Mouse (Mus musculus) olfactory bulb, adult 2 months (tissue): ENCODE data around the gene Plcb4. TPM values are rescaled to one million over a fixed set of nuclear protein-coding genes. Genes with fewer than 3 reads are reported as not detected.
"Not testable (repeated sequence)": the region's sequence is repeated elsewhere in the genome, so short reads cannot be mapped to it uniquely, and the experiment has no call there.

Experiments used
- H3K27ac ChIP-seq: fragments of 200-500 bp; 2 replicates; pipeline ENCODE4 v1.5.1; 2012; ENCODE audit warnings: low read depth, low read length; ENCODE audit not compliant: insufficient read depth
- H3K4me1 ChIP-seq: fragments of 200-500 bp; 2 replicates; pipeline ENCODE4 v1.6.1; 2012; ENCODE audit warnings: low read length; ENCODE audit not compliant: control insufficient read depth, insufficient read depth
- H3K4me3 ChIP-seq: fragments of 200-500 bp; 2 replicates; pipeline ENCODE4 v1.5.1; 2012; ENCODE audit warnings: mild to moderate bottlenecking, low read depth, low read length, moderate library complexity; ENCODE audit not compliant: insufficient read depth
- CTCF ChIP-seq: fragments of 200-500 bp; IDR thresholded peaks from 2 replicates; pipeline ENCODE4 v1.5.1; 2012; ENCODE audit warnings: low read depth, mild to moderate bottlenecking, low read length, moderate library complexity; ENCODE audit not compliant: insufficient read depth
- POLR2A ChIP-seq: fragments of 200-500 bp; IDR thresholded peaks from 2 replicates; pipeline ENCODE4 v1.6.1; 2012; ENCODE audit warnings: mild to moderate bottlenecking, low read depth, low read length, moderate library complexity; ENCODE audit not compliant: insufficient read depth
- WGBS: fragments of 180-500 bp; shearing (Covaris S2); methylation state at CpG from one replicate; pipeline ENCODE4 v1.1.7; 2018; 5-methylcytosine and 5-hydroxymethylcytosine counted together
- polyA plus RNA-seq: library from polyadenylated mRNA; stranded (reverse); fragments of >200 nt; gene quantifications from 2 replicates; pipeline ENCODE4 v1.2.4, GENCODE M21; 2012; ENCODE audit warnings: low replicate concordance; ENCODE audit not compliant: missing spikeins, insufficient read depth, insufficient read length

Gene Plcb4
- polyA plus RNA-seq, 1 experiment = not detected

DNA sequence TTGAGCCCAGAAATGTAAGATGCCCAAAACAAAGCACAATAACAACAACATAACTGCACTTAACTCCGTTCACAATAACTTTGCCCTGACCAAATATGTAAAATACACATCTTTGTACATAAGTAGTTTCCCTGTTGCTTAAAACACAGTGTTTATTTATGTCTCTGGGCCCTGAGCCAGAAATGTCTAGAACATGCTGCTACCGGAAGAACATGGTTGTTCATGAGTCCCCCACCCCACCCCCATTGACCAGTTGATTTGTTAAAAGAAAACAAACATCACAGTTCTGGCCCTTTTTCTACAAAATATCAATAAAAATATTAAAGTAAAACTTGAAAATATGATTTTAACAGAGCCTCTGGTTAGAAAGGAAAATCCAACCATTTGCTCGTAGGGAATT lies 49.6 kb downstream of the Plcb4 start:
- H3K4me3 ChIP-seq = no peak overlapping the region
- WGBS = 66% methylated on average over 3 of the region's 3 CpGs
- no peak overlapping the region for H3K27ac ChIP-seq
- TF ChIP-seq POLR2A = no peak
- no peak for TF ChIP-seq CTCF
- peaks cover 13% of the 10 kb centered on the region for H3K4me1 ChIP-seq

DNA sequence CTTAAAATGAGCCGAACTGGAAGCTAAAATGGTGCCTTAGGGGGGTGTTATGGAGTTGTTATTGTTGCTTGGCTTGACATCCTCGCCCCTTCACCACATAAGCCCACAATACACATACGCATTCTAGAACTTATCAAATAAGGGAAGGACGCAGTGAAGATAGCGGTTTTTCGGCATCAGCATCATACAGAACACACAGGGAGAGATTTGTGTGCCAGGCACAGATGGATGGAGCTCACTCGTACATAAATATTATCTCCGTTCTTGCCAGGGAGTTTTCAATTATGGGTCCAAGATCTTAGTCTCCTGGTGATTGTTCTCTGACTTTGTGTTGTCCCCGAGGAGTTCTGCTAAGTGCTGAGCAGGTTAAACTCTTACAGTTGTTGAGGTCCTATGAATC lies 50.0 kb downstream of the Plcb4 start:
- H3K27ac ChIP-seq = no peak overlapping the region
- TF ChIP-seq CTCF (no peak), POLR2A (no peak)
- WGBS = 77% methylated on average over 9 of the region's 9 CpGs
- no peak overlapping the region for H3K4me3 ChIP-seq
- peaks cover 13% of the 10 kb centered on the region for H3K4me1 ChIP-seq

GRCm38 (mm10) chr2:135709736-135710135 lies 50.9 kb downstream of the Plcb4 start:
- peaks cover 13% of the 10 kb centered on the region for H3K4me1 ChIP-seq
- not testable (repeated sequence) for H3K4me3 ChIP-seq, H3K27ac ChIP-seq

DNA sequence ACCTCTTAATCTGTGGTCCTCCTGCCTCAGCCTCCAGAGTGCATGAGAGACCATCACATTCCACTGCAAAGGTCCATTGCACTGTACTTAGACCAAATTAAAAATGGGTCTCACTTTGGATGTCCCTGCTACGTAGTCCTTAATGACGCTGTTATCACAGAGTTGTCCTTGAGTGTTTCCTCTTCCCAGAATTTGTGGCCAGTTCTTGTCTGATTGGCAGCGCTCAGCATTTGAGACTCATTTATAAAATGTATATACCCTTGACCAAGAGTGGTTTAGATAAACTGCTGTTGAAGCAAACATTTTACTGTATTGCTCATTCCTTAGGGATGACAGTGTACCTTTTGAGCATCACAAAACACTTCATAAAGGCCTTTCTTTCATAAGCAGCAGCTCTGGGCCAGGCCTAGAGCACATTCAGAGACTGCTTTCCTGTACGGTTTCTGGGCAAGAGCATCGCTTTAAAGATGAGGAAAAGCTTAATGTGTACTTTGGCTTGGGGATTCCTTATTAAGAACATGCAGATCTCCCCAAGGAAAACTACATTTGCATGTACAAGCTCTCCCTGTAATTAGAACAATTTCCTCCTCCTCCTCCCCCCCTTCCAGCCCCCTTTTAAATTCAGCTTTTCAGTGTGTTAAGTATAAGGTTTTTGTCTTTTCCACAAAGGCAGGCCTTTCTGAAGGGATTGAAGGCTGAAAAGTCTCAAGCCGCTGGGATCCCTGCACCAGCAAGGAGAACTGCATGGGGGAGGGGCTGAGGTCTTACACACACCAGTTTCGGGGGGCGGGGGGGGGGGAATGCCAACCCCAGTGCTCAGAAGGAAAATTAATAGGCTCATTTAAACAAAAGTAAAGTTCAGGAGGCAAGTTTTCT lies 52.5 kb downstream of the Plcb4 start:
- H3K27ac ChIP-seq = peak overlapping the region; percentile 82

DNA sequence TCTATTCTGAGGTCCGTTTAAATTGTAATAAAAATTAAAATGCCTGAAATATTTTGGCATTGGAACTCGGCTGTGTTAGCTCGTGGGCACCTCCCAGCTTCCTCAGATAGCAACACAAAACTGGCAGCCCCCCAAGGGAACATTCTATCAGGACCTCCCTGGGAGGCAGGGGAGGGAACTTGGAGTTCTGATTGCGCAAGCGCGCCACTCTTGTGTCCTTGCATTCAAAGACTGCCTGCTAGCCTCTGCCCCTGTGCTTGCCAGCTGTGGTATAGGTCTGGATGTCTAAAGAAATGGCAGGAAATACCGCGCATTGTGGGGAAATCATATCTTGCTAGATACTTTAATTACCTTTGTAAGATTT lies 53.1 kb downstream of the Plcb4 start:
- TF ChIP-seq CTCF (no peak), POLR2A (no peak)
- peak overlapping the region; percentile 24 for H3K4me3 ChIP-seq
- peak overlapping the region; percentile 73 for H3K27ac ChIP-seq
- peaks cover 13% of the 10 kb centered on the region for H3K4me1 ChIP-seq
- WGBS = 9% methylated on average over 8 of the region's 8 CpGs

More for the DNA sequence above, 52.5 kb downstream of the Plcb4 start:
- WGBS = 19% methylated on average over 8 of the region's 8 CpGs
- TF ChIP-seq CTCF (no peak), POLR2A (no peak)
- Histone ChIP-seq H3K4me3 (no peak overlapping the region), H3K4me1 (peaks cover 13% of the 10 kb centered on the region)

- no peak for TF ChIP-seq CTCF
- TF ChIP-seq POLR2A = no peak
- WGBS = 12% methylated on average over 5 of the region's 5 CpGs
- H3K4me3 ChIP-seq = no peak overlapping the region
Measured at GRCm38 (mm10) chr2:135712331-135712730, 53.5 kb downstream of the Plcb4 start.

GRCm38 (mm10) chr2:135712921-135713320 lies 54.1 kb downstream of the Plcb4 start:
- TF ChIP-seq CTCF (no peak), POLR2A (no peak)
- 61% methylated on average over 6 of the region's 6 CpGs for WGBS
- peak overlapping the region; percentile 72; the same call in 1 of the 2 replicates for H3K27ac ChIP-seq
- H3K4me1 ChIP-seq = peaks cover 22% of the 10 kb centered on the region
- H3K4me3 ChIP-seq = no peak overlapping the region

More at GRCm38 (mm10) chr2:135712331-135712730, 53.5 kb downstream of the Plcb4 start:
- H3K4me1 ChIP-seq = peaks cover 16% of the 10 kb centered on the region
- H3K27ac ChIP-seq = peak overlapping the region; percentile 72

- no peak overlapping the region for H3K4me3 ChIP-seq
- H3K27ac ChIP-seq = no peak overlapping the region
- 92% methylated on average over 4 of the region's 4 CpGs for WGBS
- peaks cover 22% of the 10 kb centered on the region for H3K4me1 ChIP-seq
- TF ChIP-seq POLR2A (no peak), CTCF (no peak)
Measured at GRCm38 (mm10) chr2:135716180-135716579, 57.4 kb downstream of the Plcb4 start.

DNA sequence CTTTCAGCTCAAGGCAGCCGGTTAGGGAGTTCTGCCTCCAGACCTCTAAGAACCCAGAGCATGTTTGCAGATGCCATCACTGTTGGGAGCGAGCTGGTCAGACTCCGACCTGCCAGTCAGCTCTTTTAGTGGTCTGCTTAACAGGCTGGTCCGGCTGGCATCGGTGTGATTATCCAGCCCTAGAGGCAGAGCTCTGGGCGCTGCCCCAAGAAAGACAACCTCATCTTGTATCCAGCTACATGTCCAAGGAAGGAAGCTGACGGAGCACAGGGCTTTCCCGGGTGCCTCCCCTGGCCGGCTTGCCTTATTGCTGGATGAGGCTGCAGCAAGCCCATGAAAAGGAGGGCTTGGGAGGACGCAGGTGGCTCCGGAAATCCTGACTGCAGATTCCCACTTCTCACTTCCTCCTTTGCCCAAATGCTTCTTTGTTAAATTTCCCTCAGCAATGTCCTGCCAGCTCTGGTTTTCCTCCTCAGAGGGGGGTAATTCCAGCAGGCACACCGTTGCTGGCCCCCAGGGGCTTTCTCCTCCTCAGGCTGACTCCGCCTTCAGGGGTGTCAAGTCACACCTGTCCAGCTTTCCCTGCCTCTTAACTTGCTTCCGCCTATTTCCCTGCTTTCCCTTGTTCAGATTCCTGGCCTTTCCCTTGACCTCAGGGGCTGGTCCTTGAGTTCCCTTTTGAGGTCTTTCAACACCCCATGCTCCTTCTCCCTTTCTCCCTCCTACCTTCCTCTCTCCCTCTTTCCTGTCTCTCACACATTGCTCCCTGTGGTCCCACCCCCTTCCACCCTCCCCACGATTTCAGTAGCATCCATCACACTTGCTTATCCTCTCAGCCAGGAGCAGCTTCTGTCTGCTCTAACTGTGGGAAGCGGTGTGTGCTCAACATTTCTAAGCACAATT lies 58.7 kb downstream of the Plcb4 start:
- H3K27ac ChIP-seq = no peak overlapping the region
- H3K4me1 ChIP-seq = peaks cover 20% of the 10 kb centered on the region
- 45% methylated on average over 16 of the region's 16 CpGs for WGBS
- no peak for TF ChIP-seq POLR2A
- no peak for TF ChIP-seq CTCF
- no peak overlapping the region for H3K4me3 ChIP-seq
